8 mouse cellular contexts compared by ENCODE assay signal in genomic region chr10:62327572-62328317, GRCm38 (mm10). TPM values are rescaled to one million over a fixed set of nuclear protein-coding genes. Genes with fewer than 3 reads are reported as not detected.
DNase-seq lines count a peak whose midpoint lies in the region; ATAC-seq lines count a peak whose summit lies in the region.

No protein-coding gene starts in this region.

- H3K4me1 ChIP-seq in forebrain, embryonic 13.5 days = no peaks in the 10 kb centered on the region
- peaks cover 2% of the 10 kb centered on the region; the same call in 1 of the 2 replicates for H3K4me1 ChIP-seq in forebrain, embryonic 16.5 days (replicated peaks; ENCODE audit: control insufficient read depth, insufficient read depth, low read length)
- H3K4me1 ChIP-seq in megakaryocyte, embryonic 14.5 days = peaks cover 97% of the 10 kb centered on the region

- no peak overlapping the region for H3K9ac ChIP-seq in forebrain, embryonic 13.5 days
- no peak overlapping the region for H3K9ac ChIP-seq in forebrain, embryonic 16.5 days (replicated peaks; ENCODE audit: low read depth, low read length)

- H3K36me3 ChIP-seq in forebrain, embryonic 13.5 days (ENCODE audit: poor library complexity, severe bottlenecking) = no peaks in the 10 kb centered on the region
- no peaks in the 10 kb centered on the region for H3K36me3 ChIP-seq in forebrain, embryonic 16.5 days (ENCODE audit: control insufficient read depth, insufficient read depth)
- peaks cover 63% of the 10 kb centered on the region for H3K36me3 ChIP-seq in megakaryocyte, embryonic 14.5 days (replicated peaks; ENCODE audit: low read length)

- no peaks in the 10 kb centered on the region for H3K27me3 ChIP-seq in forebrain, embryonic 13.5 days
- H3K27me3 ChIP-seq in forebrain, embryonic 16.5 days (replicated peaks; ENCODE audit: control insufficient read depth, insufficient read depth, low read length) = no peaks in the 10 kb centered on the region
- H3K27me3 ChIP-seq in megakaryocyte, embryonic 14.5 days (replicated peaks) = no peaks in the 10 kb centered on the region

- no peak overlapping the region for H3K27ac ChIP-seq in forebrain, embryonic 13.5 days
- no peak overlapping the region for H3K27ac ChIP-seq in forebrain, embryonic 16.5 days (ENCODE audit: low read length)

- no peak overlapping the region for H3K4me3 ChIP-seq in forebrain, embryonic 13.5 days
- H3K4me3 ChIP-seq in forebrain, embryonic 16.5 days (replicated peaks; ENCODE audit: low read length) = no peak overlapping the region
- H3K4me3 ChIP-seq in megakaryocyte, embryonic 14.5 days (replicated peaks) = peak overlapping the region; percentile 89

- no peaks in the 10 kb centered on the region for H3K9me3 ChIP-seq in forebrain, embryonic 13.5 days (replicated peaks)
- no peaks in the 10 kb centered on the region for H3K9me3 ChIP-seq in forebrain, embryonic 16.5 days (ENCODE audit: control insufficient read depth, low read length)
- H3K9me3 ChIP-seq in megakaryocyte, embryonic 14.5 days = no peaks in the 10 kb centered on the region

- peak overlapping the region; percentile 4; the same call in 1 of the 2 replicates for H3K4me2 ChIP-seq in forebrain, embryonic 13.5 days
- no peak overlapping the region for H3K4me2 ChIP-seq in forebrain, embryonic 16.5 days (ENCODE audit: low read length)

- ATAC-seq in forebrain, embryonic 13.5 days = no peak
- ATAC-seq in forebrain, embryonic 16.5 days = no peak

- WGBS in forebrain, embryonic 13.5 days = 43% methylated on average over 23 of the region's 23 CpGs
- 41% methylated on average over 23 of the region's 23 CpGs for WGBS in forebrain, embryonic 16.5 days

- DNase-seq in c-Kit-positive CD71-negative TER-119-negative erythroid progenitor cells, embryonic 14.5 days (ENCODE audit: low read depth) = peak; percentile 69
- DNase-seq in induced T-regulatory cell, adult 2 months (ENCODE audit: low read depth) = peak; percentile 86
- peak; percentile 53 to 61 for DNase-seq in thymus, postnatal 36 days
- no peak for DNase-seq in adrenal gland, adult 2 months
- DNase-seq in urinary bladder, adult 2 months (ENCODE audit: low spot score) = no peak

RNA-seq across cellular contexts. Expression of gene Hk1, which starts 52.0 kb away (rescaled TPM):
- polyA plus RNA-seq in forebrain, embryonic 13.5 days (2015; fragmentation: Nextera tagmentation; extraction: Ambion mirVana) = 39.5 and 46.8 TPM in 2 replicates
- polyA plus RNA-seq in forebrain, embryonic 16.5 days (2015; fragmentation: Nextera tagmentation; extraction: Ambion mirVana) = 105 and 107 TPM in 2 replicates
- 509 and 816 TPM in 2 replicates for polyA plus RNA-seq in megakaryocyte, embryonic 14.5 days (2012; ENCODE audit: insufficient read depth, low replicate concordance)
- total RNA-seq in adrenal gland, adult 2 months (2021) = 10 to 100 TPM; 23.7 to 40.0 TPM
- 25.5 and 26.9 TPM in 2 replicates for polyA plus RNA-seq in adrenal gland, adult 2 months (2012; rRNA removed)
- 53.9 and 83.8 TPM in 2 replicates for polyA plus RNA-seq in urinary bladder, adult 2 months (2012; rRNA removed)

Comparison
In these comparisons a context has a peak if more than half of its experiments do, and no peak if none do; other contexts are left out.
1. DNase-seq: peak in c-Kit-positive CD71-negative TER-119-negative erythroid progenitor cells, embryonic 14.5 days (single experiment), induced T-regulatory cell, adult 2 months (single experiment) and thymus, postnatal 36 days (2 of 2); none in adrenal gland, adult 2 months (single experiment) and urinary bladder, adult 2 months (single experiment).